Mouse (Mus musculus) liver, postnatal 0 days (tissue): ENCODE results near the gene C1qtnf6.

Experiments
- CTCF ChIP-seq: sonication (generic); IDR thresholded peaks from 2 replicates; pipeline ENCODE4 v1.5.1; 2016; ENCODE audit warnings: antibody characterized with exemption, low read depth
- EP300 ChIP-seq: IDR thresholded peaks from 2 replicates; pipeline ENCODE4 v1.6.1; 2016; ENCODE audit warnings: antibody characterized with exemption, low read depth, mild to moderate bottlenecking

GRCm38 (mm10) chr15:78548336-78548665 lies 17.1 kb upstream of the C1qtnf6 start:
- TF ChIP-seq EP300, result no peak
- TF ChIP-seq CTCF, result no peak
